Mouse (Mus musculus): ENCODE measurements at regions not wholly inside any gene's neighbourhood (a gene's known extent, or its start where the extent isn't known, plus 50 kb on each side); places are given as distances from the start of the nearest gene placed in this dataset.
"Not testable (repeated sequence)": the region's sequence is repeated elsewhere in the genome, so short reads cannot be mapped to it uniquely, and the experiment has no call there.

DNA sequence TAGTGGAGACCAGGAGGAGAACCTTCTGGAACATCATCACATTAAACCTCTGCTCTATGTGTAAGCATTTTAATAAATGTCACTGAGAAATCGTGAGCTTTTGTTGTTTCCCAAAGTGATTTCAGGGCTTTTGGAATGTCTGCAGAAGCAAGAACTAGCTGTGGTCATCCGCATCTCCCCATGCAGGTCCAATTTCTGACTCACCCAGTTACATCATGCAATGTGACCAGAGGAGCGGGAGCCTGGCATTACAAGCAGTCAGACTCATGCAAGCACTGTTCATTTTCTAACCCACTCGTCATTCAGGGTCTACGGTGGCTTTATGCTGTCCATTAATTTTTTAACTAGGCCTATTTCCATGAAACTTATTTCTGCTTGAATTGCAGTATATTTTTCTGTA is 151.2 kb upstream of the Supt20 start:
- no peak for DNase-seq (ENCODE audit: low spot score in 2 of 2)

DNA sequence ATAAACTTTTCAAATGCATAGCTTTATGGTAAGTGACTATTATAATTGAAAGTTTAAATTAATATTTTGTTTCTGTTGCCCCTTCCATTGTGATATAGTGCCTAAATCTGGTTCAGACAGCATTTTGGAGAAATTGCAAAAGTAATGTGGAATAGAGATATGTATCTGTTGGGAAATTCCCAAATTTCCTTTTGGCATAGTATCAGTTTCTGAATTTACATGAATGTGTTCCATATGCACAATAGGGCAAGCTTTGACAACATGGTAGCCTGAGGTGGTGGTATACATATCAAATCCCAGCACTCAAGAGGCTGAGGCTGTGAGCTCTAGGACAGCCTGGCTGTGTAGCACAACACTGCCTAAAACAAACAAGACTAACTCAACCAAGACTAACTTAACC is 147.2 kb upstream of the Supt20 start:
- DNase-seq (ENCODE audit: low spot score in 2 of 2), result no peak

DNA sequence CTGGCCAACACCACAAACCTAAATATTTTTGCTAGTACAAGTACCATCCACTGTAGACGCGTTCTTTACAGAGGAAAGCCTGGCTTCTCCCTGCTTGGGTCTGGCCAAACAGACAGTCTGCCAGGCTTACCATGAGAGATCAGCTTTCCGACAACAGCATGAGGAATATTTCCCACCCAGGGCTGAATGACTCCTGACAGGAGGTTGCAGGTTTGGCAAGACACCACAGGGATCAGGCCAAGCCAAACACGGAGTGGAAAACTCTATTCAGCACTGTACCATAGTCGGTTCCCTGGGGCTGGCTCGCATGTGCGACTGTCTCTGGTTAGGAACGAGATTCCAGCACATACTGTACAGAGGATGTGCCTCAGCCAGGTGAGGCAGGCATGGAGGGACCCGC is 140.7 kb upstream of the Supt20 start:
- DNase-seq (ENCODE audit: low spot score in 2 of 2), result no peak

DNA sequence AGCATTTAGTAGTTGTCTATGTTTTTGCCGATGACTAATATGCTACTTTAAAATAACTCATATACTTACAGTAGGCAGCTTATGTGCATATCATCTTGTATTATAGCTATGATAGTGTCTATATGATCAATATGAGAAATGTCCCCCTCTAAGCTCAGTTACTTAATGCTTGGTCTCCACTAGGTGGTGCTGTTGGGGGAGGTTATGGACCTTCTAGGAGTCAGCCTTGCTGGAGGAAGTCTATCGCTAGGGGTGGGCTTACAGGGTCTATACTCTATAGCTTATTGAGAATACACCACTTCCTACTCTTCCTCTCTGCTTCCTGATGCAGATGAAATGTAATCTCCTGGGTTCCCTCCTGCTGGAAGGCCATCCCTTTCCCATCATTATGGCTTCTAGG is 136.7 kb upstream of the Supt20 start:
- DNase-seq (ENCODE audit: low spot score in 2 of 2), result no peak

DNA sequence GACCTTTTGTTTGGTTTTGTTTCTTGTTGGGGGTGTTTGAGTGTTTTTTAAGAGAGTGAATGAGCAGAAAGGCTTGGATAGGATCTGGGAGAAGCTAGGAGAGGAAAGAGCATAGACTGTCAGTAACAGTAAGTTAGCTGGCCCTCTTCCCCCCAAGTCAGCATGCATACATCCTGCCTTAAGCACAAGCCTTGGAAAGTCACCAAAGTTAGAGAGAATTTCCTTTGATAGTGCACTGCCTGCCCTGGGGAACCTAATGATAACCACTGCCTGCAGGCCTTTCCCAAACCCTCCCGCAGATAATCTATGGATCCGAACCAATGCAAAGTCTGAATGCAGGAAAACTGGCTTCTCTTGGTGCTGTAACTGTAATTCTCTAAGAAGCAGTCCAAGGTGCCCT is 133.6 kb upstream of the Supt20 start:
- DNase-seq (ENCODE audit: low spot score in 2 of 2), result no peak

DNA sequence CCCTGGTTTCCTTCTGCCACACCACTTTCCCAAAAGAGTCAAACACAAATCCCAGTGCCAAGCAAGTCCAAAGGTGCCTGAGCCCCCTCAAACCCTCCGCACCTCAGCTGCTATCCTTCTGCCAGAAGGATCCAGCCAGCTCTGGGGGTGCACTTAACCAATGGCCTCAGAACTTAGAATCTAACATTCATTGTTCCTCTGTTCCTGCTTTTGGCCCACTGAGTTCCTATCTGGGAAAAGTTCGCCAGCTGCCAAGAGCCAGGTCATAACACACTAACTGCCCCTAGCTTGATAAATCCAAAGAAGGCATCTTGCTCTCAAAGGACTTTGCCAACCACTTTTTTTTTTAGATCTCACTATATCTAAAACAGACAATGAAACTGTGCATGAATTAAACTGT is 133.1 kb upstream of the Supt20 start:
- DNase-seq (ENCODE audit: low spot score in 2 of 2), result no peak

DNA sequence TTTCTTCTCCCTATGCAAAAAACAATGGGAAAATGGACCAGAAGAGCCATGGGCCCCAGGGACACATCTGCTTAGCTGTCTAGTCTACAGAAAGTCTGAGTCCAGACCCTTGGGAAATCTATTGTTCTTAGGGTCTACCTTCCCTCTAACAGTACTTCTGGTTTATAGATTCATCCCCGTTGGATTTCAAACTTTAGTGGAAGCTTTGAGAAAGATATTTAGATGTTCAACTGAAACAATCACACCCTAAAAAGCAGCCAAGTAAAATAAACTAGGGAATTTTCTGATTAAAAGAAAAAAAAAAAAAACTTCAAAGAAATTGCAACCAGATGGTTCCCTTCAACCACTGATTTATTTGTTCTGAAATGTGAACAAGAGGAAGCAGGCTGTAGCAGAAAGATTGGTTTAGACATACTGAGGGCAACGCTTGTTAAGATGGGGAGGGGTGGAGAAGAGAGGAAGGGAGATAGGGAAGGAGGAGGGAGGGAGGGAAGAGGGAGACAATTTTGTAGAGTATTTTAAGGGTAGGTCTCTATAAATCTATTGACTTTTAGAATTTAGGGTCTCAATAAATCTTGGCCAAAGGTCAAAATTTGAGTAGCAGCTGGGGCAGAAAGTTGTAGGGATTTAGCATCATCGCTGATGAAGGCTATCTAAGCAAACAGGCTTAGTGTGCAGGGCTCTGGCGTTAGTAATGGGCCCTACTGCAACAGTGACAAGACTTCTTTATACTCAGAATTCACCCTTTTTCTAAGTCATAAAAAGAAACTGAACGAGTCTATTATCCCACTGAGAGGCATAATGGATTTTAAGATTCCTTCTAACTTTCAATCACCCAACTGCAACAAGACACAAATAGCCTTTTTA is 132.3 kb upstream of the Supt20 start:
- no peak for DNase-seq (ENCODE audit: low spot score in 2 of 2)

DNA sequence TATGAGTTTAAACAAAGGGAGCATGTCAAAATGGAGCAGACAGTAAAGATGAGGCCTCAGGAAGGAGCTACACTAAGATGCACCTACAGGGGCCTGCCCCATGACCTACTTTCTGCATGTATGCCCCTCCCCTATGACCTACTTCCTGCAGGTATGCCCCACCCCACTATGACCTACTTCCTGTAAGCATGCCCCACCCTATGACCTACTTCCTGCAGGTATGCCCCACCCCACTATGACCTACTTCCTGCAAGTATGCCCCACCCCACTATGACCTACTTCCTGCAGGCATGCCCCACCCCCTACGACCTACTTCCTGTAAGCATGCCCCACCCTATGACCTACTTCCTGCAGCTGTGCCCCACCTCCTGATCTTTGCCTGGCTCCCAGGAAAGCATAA is 125.3 kb upstream of the Supt20 start:
- no peak for DNase-seq (ENCODE audit: low spot score in 2 of 2)

DNA sequence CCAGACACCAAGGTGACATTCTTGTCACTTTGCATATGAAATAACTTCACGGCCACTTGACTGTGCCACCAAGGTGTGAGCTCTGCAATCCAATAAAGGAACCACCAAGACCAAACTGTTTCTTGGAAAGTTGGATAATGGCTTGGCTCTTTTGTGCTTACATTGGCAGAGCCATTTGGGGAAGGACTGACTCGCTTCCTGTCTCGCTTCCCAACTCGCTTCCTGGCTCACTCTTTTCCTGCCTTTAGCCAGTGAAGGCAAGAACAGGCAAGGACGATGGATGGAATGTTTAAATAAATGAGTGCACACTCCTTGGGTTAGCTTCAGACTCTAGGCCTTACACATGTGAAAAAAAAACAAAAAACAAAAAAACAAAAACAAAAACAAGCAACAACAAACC is 124.5 kb upstream of the Supt20 start:
- no peak for DNase-seq (ENCODE audit: low spot score in 2 of 2)

DNA sequence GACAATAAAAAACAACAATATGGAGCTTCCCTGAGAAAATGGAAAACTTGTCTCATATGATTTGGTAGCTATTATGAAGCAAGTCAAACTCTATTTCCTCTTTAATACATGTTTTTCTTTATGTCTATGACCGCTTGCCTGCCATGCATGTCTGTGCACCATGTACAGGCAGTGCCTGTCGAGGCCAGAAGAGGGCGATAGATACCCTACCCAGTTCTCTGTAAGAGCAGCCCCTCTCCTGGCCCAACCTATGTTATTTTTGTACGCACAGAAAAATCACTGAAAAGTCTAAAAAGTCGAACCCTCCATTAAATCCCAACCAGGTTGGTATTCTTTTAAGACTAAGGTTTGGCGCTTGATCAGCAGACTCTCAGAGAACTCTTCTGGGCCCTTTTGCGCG is 122.1 kb upstream of the Supt20 start:
- no peak for DNase-seq (ENCODE audit: low spot score in 2 of 2)

DNA sequence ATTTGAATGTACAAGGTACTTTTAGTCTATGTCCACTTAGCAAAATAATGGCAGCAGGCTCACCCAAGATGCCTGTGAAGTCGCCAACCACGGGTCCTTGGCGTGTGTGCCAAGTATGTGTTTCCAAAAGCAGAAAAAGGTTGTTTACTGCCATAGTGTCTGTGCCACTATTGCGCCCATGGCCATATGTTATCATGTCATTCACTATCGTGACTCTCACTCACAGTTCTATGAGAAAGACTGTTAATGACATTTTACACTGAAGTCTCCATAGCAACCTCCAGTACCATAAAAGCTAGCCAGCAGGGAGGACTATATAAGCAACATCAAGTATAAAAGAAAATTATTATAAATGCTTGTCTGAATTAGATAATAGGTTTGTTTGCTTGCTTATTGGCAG is 114.8 kb upstream of the Supt20 start:
- no peak for DNase-seq (ENCODE audit: low spot score in 2 of 2)

DNA sequence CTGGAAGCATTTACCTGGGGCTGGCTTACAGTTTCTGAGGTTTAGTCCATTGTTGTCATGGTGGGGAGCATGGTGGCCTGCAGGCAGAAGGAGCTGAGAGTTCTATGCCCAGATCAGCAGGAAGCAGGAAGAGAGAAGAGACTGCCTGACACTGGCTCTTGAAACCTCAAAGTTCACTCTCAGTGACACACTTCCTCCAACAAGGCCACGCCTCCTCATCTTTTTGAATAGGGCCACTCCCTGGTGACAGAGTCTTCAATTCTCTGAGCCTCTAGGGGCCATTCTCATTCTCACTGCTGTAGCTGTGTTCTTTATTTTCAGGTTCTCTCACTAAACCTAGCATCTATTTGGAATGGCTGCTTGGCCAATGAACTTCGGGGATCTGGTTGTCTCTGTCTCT is 113.2 kb upstream of the Supt20 start:
- no peak for DNase-seq (ENCODE audit: low spot score in 2 of 2)

DNA sequence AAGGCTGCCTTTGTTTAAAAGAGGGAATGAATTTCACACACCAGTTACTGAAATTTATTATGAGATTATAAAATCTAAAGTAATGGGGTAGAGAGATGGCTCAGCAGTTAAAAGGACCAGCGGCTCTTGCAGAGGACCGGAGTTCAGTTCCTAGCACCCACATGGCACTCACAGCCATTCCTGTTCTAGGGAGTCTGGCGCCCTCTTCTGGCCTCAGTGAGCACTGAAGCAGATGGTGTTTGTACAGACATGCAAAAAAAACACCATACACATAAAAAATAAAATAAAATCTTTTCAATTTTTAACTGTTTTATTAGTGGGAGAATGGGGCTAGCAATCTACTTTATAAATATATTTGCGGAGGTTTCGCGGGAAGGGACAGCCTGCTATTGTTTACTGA is 112.3 kb upstream of the Supt20 start:
- DNase-seq (ENCODE audit: low spot score in 2 of 2), result no peak

DNA sequence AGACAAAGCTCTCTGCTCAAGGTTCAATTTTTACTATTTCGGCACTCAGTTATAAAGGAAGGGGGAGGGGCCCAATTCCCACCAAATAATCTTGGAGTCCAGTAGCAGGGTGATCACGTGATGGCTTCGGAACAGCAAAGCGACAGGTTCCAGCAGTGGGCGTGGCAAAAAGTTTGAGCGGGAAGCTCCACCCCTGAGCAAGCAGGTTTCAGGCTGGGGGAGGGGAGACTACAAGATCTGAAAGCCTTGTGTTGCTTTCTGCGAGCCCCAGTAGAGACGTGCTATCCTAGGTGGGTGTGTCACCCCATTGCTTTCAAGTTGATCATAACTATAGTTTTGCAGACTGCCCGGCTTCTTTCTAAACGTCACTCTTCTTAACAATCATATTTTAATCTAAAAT is 106.8 kb upstream of the Supt20 start:
- not testable (repeated sequence) for DNase-seq (ENCODE audit: low spot score in 2 of 2)

DNA sequence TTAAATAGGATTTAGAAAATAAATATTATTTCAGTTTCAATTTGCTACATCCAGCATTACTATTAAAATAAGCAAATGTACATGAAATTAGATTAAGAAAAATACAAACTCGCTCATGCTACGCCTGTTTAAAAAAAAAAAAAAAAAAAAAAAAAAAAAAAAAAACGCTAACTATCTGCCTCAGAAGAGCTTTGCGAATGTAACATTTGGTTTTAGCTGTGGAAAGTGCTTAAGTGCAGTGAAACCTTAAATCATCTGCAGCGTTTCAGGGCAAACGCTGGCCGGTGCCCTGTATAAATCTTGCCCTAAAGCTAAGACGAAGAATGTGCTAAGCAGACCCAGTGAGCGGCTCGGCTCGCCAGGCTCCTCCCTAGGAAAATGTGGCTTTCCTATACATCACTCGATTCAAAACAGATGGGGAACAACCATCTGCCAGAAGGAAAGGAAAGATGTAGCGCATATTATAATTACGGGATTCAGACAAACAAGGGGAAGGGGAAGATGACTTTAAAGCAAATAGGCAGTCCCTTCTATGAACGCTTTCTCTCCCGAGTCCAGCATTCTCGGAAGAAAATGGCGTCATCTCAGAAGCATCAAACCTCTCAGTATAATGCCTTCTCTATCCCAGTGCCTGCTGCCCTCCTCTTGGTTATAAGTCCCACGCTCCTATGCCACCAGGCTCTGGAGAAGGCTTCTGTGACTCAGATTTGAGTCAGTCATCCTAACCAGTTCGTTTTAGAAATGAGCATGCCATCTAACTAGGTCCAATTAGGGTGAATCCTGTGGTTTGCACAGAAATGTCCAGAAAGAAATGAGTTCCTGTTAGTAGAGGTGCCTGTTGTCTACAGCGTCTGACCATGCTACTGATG is 105.2 kb upstream of the Supt20 start:
- DNase-seq (ENCODE audit: low spot score in 2 of 2), result peak in 1 of 2 experiments; percentile 7

DNA sequence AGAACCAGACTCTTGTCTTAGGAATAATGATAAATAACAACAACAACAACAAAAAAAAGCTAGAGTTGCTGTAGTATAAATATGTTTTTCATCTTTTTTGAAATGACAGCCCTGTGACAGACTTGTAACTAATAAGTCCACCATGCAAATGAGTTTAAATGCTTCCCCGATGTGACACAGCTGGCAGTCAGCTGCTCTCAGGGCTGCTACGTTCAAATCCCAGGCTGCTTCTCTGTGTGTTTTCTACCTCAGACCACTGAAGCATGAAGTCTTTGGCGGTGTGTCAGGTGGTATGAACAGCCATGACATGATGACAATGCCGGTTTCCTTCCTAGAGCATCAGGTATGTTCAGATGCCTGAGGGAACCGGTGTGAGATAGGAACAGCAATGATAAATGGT is 104.4 kb upstream of the Supt20 start:
- no peak for DNase-seq (ENCODE audit: low spot score in 2 of 2)

DNA sequence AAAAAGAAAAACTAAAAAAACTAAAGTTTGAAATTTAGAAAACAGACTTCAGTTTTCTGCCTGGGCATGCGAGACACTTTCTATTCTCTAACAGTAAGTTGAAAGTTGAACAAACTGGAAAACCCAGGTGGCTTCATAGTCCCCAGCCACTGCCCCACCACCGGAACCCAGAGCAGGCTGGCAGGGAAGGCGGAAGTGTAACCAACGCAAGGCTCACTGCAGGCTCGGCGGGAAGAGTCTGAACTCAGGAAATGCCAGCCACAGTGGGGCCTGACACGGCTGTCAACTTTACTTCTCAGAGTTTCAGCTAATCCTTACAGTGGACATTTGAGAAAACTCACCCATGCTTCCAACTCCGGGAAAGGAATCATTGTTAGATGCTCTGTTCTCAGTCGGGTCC is 102.6 kb upstream of the Supt20 start:
- DNase-seq (ENCODE audit: low spot score in 2 of 2), result no peak

DNA sequence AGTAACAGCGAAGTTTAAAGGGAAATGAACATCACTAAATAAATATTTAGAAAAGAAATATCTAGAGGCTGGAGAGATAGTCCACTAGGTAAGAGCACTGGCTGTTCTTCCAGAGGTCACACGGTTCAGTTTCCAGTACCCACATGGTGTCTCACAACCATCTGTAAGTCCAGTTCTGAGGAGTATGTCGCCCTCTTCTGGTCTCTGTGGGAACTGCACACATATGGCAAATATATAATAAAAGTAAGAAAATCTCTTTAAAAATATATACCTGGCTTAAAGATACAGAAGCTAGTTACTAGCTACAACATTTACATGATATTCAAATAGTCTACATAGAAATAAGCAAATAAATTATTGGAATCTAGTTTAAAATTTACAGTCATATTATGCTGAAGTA is 101.4 kb upstream of the Supt20 start:
- DNase-seq (ENCODE audit: low spot score in 2 of 2), result no peak

DNA sequence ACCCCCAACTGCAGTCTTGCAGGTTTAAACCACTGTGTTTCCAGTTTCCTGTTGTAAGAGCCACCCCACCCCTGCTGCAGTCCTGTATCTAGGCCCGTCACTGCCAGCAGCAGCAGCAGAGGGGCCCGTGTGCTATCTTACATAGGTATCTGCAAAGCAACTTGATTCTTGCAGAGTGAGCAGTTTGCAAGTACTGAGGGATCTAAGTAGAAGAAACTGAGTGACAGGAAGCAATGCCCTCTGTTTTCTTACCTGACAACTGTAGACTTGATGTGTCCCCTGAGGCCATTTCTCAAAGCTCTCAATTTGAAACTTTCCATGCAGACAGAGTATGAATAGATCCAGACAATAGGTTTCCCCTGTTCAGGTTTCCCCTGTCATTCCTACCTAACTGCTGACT is 100.5 kb upstream of the Supt20 start:
- DNase-seq (ENCODE audit: low spot score in 2 of 2), result no peak

DNA sequence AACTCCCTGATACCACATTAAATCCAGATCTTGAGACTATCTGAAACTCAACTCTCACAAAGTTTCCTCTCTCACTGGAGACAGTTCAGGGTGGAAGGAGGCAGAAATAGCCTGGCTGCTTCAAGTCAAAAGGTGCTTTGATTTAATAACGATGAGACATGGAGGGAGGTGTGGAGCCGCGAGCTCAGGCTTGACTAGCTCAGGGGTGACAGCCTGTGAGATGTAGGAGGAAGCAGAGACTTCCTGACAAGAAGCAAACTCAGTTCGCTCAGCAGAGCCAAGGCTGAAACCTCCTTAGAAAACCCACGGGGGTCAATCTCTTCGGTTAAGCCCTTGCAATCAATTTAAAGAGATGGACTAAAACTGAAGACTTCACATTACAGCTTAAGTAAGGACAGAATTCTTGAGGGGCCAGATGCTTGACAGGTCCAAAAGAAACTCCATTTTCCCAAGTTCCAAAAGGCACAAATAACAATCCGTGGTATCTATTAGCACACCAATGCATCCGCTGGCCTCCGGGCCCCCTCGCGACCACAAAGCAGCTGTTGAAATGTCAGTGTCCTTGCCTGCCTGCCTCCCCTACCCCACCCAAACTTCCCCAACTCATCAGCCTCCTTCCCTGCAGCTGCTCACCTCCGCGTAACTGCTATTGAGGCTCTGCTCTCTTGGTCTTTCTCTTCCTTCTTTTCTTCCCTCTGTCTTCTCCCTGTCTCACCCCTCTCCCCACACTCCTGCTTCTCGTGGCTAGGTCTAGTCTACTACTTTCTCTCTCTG is 99.8 kb upstream of the Supt20 start:
- no peak for DNase-seq (ENCODE audit: low spot score in 2 of 2)

DNA sequence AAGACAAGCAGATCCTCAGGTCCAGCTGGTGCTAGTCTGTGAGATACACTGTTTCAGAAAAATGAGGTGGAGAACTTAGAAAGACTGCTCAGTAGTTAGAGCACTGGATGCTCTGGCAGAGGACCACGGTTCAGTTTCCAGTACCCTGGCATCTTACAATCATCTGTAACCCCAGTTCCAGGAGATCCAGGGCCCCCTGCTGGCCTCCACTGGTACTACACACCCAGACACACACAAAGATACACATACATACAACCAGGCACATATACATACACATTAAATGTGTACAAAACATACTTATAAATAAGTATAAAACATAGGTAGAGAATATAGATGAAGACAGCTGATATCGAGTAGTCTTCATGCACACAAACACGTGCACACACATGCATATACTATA is 97.4 kb upstream of the Supt20 start:
- DNase-seq (ENCODE audit: low spot score in 2 of 2), result no peak
